Mouse (Mus musculus): ENCODE data around the gene Ttll13. TPM values are rescaled to one million over a fixed set of nuclear protein-coding genes. Genes with fewer than 3 reads are reported as not detected.
A peak's percentile ranks its signal among the peaks of the same experiment; 100 is the strongest.

Gene Ttll13
- polyA plus RNA-seq, 1 experiment from 2014 or later: 0.43 TPM

DNA sequence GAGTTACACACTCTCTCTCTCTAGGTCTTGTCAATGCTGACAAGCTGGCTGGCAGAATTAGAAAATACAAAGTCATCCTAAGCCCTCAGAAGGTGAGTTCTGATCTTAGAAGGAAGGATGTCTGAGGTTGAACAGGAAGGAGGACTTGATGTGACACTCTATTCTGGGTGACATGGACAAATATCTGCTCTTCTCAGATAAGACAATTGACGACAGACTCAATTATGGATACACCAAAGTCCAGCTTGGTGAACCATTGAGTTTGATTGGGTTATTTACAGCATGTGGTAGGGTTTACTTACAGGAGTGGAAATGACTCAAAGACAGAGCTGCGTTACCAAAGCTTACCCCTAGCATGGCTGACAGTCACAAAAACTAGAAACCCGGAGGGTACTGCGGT, 30.2 kb downstream of the Ttll13 start:
- Histone ChIP-seq H3K36me3 (replicated peaks; ENCODE audit: insufficient read depth, low read length) (peaks cover 55% of the 10 kb centered on the region), H3K27ac (ENCODE audit: low read depth) (no peak overlapping the region), H3K9me3 (ENCODE audit: low read length) (no peaks in the 10 kb centered on the region), H3K9ac (replicated peaks) (no peak overlapping the region), H3K4me3 (ENCODE audit: low read depth, low read length) (no peak overlapping the region), H3K4me2 (ENCODE audit: low read depth, low read length) (no peak overlapping the region), H3K4me1 (ENCODE audit: insufficient read depth) (no peaks in the 10 kb centered on the region), H3K27me3 (ENCODE audit: insufficient read depth, low read length) (no peaks in the 10 kb centered on the region)
- 84% methylated on average over 4 of the region's 4 CpGs for WGBS (ENCODE audit: insufficient replicate concordance)
- ATAC-seq: 0 out of 2 replicates have a peak, but pooled peaks have one; percentile 25
- TF ChIP-seq EP300 (IDR thresholded peaks at IDR 0.05; ENCODE audit: low read depth): no peak
- no peak for TF ChIP-seq CTCF (IDR thresholded peaks at IDR 0.05; ENCODE audit: low read depth)
- no peak for DNase-seq

GRCm38 (mm10) chr7:80280032-80280431, 33.9 kb downstream of the Ttll13 start:
- Histone ChIP-seq H3K9ac (replicated peaks) (no peak overlapping the region), H3K4me1 (ENCODE audit: insufficient read depth) (peaks cover 6% of the 10 kb centered on the region), H3K9me3 (ENCODE audit: low read length) (no peaks in the 10 kb centered on the region), H3K4me2 (ENCODE audit: low read depth, low read length) (no peak overlapping the region), H3K27me3 (ENCODE audit: insufficient read depth, low read length) (no peaks in the 10 kb centered on the region), H3K4me3 (ENCODE audit: low read depth, low read length) (no peak overlapping the region), H3K36me3 (replicated peaks; ENCODE audit: insufficient read depth, low read length) (peaks cover 67% of the 10 kb centered on the region), H3K27ac (ENCODE audit: low read depth) (no peak overlapping the region)
- ATAC-seq (no peak), DNase-seq (no peak)
- WGBS (ENCODE audit: insufficient replicate concordance): 88% methylated on average over 10 of the region's 10 CpGs
- TF ChIP-seq CTCF (IDR thresholded peaks at IDR 0.05; ENCODE audit: low read depth) (no peak), EP300 (IDR thresholded peaks at IDR 0.05; ENCODE audit: low read depth) (no peak)

DNA sequence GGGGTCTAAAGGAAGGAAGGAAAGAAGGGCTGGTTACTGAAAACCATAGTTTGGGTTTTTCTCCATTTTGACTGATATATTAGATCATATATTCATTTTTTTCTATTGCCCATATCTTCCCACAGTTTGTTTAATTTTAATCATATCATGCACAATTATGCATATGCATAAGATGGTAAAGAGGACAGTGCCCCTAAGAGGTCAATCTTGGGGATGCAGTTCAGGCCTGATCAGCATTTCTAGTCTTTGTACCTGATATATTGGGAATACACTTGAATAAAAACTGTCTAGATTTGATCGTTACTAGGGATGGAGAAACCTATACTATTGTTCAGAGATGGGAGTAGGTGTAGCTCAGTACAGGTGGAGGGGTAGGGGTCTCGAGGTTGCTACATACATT, 34.8 kb downstream of the Ttll13 start:
- Histone ChIP-seq H3K36me3 (replicated peaks; ENCODE audit: insufficient read depth, low read length) (peaks cover 69% of the 10 kb centered on the region), H3K9ac (replicated peaks) (no peak overlapping the region), H3K27ac (ENCODE audit: low read depth) (no peak overlapping the region), H3K9me3 (ENCODE audit: low read length) (no peaks in the 10 kb centered on the region), H3K4me3 (ENCODE audit: low read depth, low read length) (no peak overlapping the region), H3K4me1 (ENCODE audit: insufficient read depth) (peaks cover 6% of the 10 kb centered on the region), H3K27me3 (ENCODE audit: insufficient read depth, low read length) (no peaks in the 10 kb centered on the region), H3K4me2 (ENCODE audit: low read depth, low read length) (no peak overlapping the region)
- no peak for ATAC-seq
- no peak for DNase-seq
- no peak for TF ChIP-seq EP300 (IDR thresholded peaks at IDR 0.05; ENCODE audit: low read depth)
- TF ChIP-seq CTCF (IDR thresholded peaks at IDR 0.05; ENCODE audit: low read depth): peak; percentile 51
- 75% methylated on average over 2 of the region's 2 CpGs for WGBS (ENCODE audit: insufficient replicate concordance)

DNA sequence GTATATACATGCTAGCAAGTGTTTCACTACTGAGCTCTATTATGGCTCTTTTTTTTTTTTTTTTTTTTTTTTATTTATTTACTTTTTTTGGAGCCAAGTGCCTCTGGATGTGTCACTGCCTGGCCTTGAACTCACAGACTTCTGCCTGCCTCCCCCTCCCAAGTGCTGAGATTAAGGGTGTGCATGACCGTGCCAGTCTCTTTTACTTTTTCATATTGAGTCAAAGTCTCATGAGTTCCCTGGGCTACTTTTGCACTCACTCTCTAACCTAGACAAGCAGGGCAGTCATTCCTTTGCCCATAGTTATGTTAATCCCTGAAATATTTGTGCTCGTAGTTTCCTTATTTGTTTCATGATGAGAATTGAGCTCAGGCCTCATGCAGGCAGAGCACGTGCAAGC, 35.5 kb downstream of the Ttll13 start:
- Histone ChIP-seq H3K27me3 (ENCODE audit: insufficient read depth, low read length) (no peaks in the 10 kb centered on the region), H3K27ac (ENCODE audit: low read depth) (no peak overlapping the region), H3K36me3 (replicated peaks; ENCODE audit: insufficient read depth, low read length) (peaks cover 68% of the 10 kb centered on the region), H3K4me1 (ENCODE audit: insufficient read depth) (peaks cover 6% of the 10 kb centered on the region), H3K4me3 (ENCODE audit: low read depth, low read length) (no peak overlapping the region), H3K9ac (replicated peaks) (no peak overlapping the region), H3K4me2 (ENCODE audit: low read depth, low read length) (no peak overlapping the region), H3K9me3 (ENCODE audit: low read length) (no peaks in the 10 kb centered on the region)
- no peak for TF ChIP-seq EP300 (IDR thresholded peaks at IDR 0.05; ENCODE audit: low read depth)
- TF ChIP-seq CTCF (IDR thresholded peaks at IDR 0.05; ENCODE audit: low read depth): no peak
- 82% methylated on average over 3 of the region's 3 CpGs for WGBS (ENCODE audit: insufficient replicate concordance)
- no peak for ATAC-seq
- DNase-seq: no peak

DNA sequence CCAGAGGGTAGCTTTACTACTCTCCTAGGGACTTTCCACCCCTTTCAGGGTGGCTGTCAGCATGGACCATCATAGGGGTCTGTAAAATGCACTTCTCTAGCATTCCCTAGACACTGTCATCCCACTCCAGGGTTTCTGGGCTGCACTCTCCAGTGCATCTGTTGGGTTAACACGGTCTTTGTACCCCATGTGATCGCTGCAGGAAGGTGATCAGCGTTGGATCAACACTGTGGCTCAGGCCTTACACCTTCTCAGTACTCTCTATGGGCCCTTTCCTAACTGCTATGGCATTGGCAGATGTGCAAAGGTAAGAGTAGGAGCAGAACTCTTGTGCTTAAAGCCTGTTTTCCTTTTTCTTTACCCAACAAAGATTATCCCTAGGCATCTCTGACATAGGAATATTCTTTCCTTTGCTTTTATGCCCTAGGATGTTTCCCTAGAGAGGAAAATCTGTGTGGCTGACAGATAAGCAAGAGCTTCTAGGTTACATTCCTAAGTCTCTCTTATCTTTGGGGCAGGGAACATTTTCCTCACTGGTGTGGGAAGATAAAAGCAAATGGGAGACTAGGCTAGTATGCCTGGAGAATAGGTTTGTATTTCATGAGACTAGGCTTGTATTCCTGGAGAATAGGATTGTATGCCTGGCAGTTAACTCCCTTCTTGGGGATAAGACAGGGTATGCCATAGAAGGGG, 37.2 kb downstream of the Ttll13 start:
- Histone ChIP-seq H3K9me3 (ENCODE audit: low read length) (no peaks in the 10 kb centered on the region), H3K36me3 (replicated peaks; ENCODE audit: insufficient read depth, low read length) (peaks cover 69% of the 10 kb centered on the region), H3K4me1 (ENCODE audit: insufficient read depth) (peaks cover 6% of the 10 kb centered on the region), H3K27ac (ENCODE audit: low read depth) (0 out of 2 replicates have a peak overlapping the region, but pooled peaks have one; percentile 11), H3K27me3 (ENCODE audit: insufficient read depth, low read length) (no peaks in the 10 kb centered on the region), H3K9ac (replicated peaks) (0 out of 2 replicates have a peak overlapping the region, but pooled peaks have one; percentile 41), H3K4me2 (ENCODE audit: low read depth, low read length) (no peak overlapping the region), H3K4me3 (ENCODE audit: low read depth, low read length) (no peak overlapping the region)
- DNase-seq (no peak), ATAC-seq (peak; percentile 87)
- TF ChIP-seq CTCF (IDR thresholded peaks at IDR 0.05; ENCODE audit: low read depth) (no peak), EP300 (IDR thresholded peaks at IDR 0.05; ENCODE audit: low read depth) (peak; percentile 33; the same call in 1 of the 2 replicates)
- 54% methylated on average over 3 of the region's 3 CpGs for WGBS (ENCODE audit: insufficient replicate concordance)

DNA sequence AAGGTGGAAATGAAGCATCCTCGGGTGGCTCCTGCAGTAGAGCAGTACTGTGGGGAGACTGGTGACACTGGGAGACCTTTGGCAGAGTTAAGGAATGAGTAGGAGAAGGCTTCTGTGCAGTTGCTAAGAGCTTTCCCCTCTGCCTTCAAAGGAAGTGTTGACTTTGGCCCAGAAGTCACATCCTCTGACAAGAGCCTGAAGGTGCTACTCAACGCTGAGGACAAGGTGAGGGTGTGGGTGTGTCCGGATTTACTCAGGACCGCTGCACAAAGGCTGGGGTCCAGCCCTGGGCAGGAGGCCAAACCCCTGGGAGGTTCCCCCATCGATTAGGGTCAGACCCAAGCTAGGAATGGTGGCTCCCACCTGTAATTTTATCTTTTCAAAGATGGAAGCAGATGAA, 38.2 kb downstream of the Ttll13 start:
- Histone ChIP-seq H3K4me3 (ENCODE audit: low read depth, low read length) (no peak overlapping the region), H3K9ac (replicated peaks) (no peak overlapping the region), H3K36me3 (replicated peaks; ENCODE audit: insufficient read depth, low read length) (peaks cover 61% of the 10 kb centered on the region), H3K4me2 (ENCODE audit: low read depth, low read length) (no peak overlapping the region), H3K4me1 (ENCODE audit: insufficient read depth) (peaks cover 6% of the 10 kb centered on the region), H3K27me3 (ENCODE audit: insufficient read depth, low read length) (no peaks in the 10 kb centered on the region), H3K9me3 (ENCODE audit: low read length) (no peaks in the 10 kb centered on the region), H3K27ac (ENCODE audit: low read depth) (no peak overlapping the region)
- TF ChIP-seq CTCF (IDR thresholded peaks at IDR 0.05; ENCODE audit: low read depth): no peak
- TF ChIP-seq EP300 (IDR thresholded peaks at IDR 0.05; ENCODE audit: low read depth): no peak
- no peak for ATAC-seq
- 84% methylated on average over 5 of the region's 5 CpGs for WGBS (ENCODE audit: insufficient replicate concordance)
- DNase-seq: no peak

All from liver, postnatal 0 days (tissue).